Mouse (Mus musculus): ENCODE measurements at regions not wholly inside any gene's neighbourhood (a gene's known extent, or its start where the extent isn't known, plus 50 kb on each side); places are given as distances from the start of the nearest gene placed in this dataset.

DNA sequence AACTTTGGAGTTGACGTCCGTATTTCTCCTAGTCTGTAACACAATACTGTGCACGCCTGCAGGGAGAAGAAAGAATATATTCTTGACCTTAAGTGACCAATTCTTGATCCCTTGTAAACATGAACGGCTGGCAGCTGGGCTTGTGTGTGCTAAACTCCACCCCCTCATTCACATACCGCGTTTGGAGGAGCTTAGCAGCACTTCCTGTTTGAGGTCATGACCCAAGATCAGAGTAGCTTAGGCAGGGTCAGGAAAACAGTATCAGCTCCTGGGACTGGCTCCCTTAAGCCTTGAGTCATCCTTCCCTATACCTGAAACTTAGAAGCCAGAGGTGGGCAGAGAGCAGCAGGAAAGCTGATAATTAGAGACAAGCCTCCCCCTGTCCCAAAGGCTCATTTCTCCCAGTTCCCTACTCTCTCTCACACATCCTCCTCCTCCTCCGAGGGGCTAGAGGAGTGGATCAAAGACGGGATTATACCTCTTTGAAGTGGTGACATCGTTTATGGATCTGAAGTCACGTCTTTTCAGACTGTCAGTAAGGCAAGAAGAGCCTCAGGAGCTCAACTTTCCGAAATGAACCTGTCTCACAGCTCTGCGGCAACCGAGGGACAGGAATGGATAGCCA is 127.3 kb upstream of the Zfand5 start:
- H3K4me2 ChIP-seq (replicated peaks): peak overlapping the region; percentile 32
- no peak overlapping the region for H3K27ac ChIP-seq (replicated peaks)
- H3K9me3 ChIP-seq: no peaks in the 10 kb centered on the region
- no peak overlapping the region for H3K9ac ChIP-seq (replicated peaks)
- WGBS: 4% methylated on average over 13 of the region's 13 CpGs
- peaks cover 5% of the 10 kb centered on the region; the same call in 1 of the 2 replicates for H3K27me3 ChIP-seq
- H3K36me3 ChIP-seq: no peaks in the 10 kb centered on the region
- ATAC-seq (ENCODE audit: low FRiP score, low read depth): peak; percentile 84
- H3K4me1 ChIP-seq: peaks cover 14% of the 10 kb centered on the region
- H3K4me3 ChIP-seq: no peak overlapping the region

DNA sequence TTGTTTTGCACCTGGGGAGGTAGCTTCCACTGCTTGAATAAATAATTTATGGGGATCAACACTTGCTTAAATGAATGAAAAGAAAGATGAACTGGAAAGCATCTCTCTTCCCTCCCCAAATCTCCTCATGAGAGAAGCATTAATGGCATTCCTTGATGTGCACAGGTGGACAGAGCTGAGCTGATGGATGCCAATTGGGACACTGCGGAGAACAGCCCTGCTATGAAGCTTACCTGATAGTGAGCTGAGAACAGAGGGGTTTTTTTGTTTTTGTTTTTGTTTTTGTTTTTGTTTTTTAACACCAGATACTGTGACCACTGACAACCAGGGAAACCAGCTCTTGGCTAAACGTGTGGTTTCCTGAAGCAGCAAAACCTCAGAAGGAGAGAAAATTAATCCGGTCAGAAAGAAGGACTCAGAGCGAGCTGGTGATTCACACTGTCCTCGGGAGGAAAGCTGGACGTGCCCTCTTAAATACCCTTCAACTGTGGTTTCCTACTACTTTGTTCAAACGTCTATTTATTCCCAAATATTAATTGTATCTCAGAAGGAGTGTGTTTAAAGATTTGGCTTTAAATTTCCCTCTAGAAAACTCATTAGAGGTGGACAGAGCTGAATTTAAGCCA is 128.0 kb upstream of the Zfand5 start:
- H3K9me3 ChIP-seq: no peaks in the 10 kb centered on the region
- H3K9ac ChIP-seq (replicated peaks): no peak overlapping the region
- no peak overlapping the region for H3K4me3 ChIP-seq
- no peak overlapping the region for H3K27ac ChIP-seq (replicated peaks)
- H3K27me3 ChIP-seq: peaks cover 5% of the 10 kb centered on the region; the same call in 1 of the 2 replicates
- H3K4me2 ChIP-seq (replicated peaks): peak overlapping the region; percentile 32
- no peak; the same call in 1 of the 2 replicates for ATAC-seq (ENCODE audit: low FRiP score, low read depth)
- H3K36me3 ChIP-seq: no peaks in the 10 kb centered on the region
- 27% methylated on average over 7 of the region's 7 CpGs for WGBS
- H3K4me1 ChIP-seq: peaks cover 14% of the 10 kb centered on the region

GRCm38 (mm10) chr19:21140456-21140855 is 131.6 kb upstream of the Zfand5 start:
- ATAC-seq (ENCODE audit: low FRiP score, low read depth): no peak
- H3K27me3 ChIP-seq: peaks cover 5% of the 10 kb centered on the region; the same call in 1 of the 2 replicates
- H3K4me3 ChIP-seq: no peak overlapping the region
- WGBS: 84% methylated on average over 3 of the region's 3 CpGs
- no peaks in the 10 kb centered on the region for H3K36me3 ChIP-seq
- no peaks in the 10 kb centered on the region for H3K9me3 ChIP-seq
- no peak overlapping the region for H3K4me2 ChIP-seq (replicated peaks)
- H3K27ac ChIP-seq (replicated peaks): no peak overlapping the region
- H3K4me1 ChIP-seq: peaks cover 21% of the 10 kb centered on the region
- H3K9ac ChIP-seq (replicated peaks): no peak overlapping the region

DNA sequence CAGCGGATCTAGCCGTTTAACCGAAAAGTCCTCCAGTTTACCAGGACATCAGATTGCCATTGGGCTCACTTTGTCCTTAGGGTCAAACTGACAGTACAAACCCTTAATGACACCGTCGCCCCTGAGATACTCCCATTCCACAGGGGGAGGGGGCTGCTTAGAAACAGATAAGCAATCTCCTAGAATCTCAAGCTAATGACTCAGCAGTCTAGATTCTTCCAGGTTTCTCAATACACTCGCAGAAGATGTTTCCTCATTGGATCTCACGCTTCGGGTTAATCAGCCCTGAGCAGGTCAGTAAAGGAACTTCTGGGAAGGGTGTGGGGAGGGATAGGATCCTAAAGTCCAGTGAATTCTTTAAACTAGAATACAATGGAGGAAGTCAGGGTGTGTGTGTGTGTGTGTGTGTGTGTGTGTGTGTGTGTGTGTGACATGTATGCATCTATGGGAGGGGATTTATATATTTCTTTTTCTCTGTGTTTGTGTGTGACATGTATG is 133.0 kb upstream of the Zfand5 start:
- H3K9me3 ChIP-seq: no peaks in the 10 kb centered on the region
- H3K4me3 ChIP-seq: no peak overlapping the region
- WGBS: 84% methylated on average over 8 of the region's 8 CpGs
- H3K4me2 ChIP-seq (replicated peaks): no peak overlapping the region
- peaks cover 5% of the 10 kb centered on the region; the same call in 1 of the 2 replicates for H3K27me3 ChIP-seq
- no peak overlapping the region for H3K27ac ChIP-seq (replicated peaks)
- H3K36me3 ChIP-seq: no peaks in the 10 kb centered on the region
- H3K4me1 ChIP-seq: peaks cover 14% of the 10 kb centered on the region
- ATAC-seq (ENCODE audit: low FRiP score, low read depth): no peak
- H3K9ac ChIP-seq (replicated peaks): no peak overlapping the region

DNA sequence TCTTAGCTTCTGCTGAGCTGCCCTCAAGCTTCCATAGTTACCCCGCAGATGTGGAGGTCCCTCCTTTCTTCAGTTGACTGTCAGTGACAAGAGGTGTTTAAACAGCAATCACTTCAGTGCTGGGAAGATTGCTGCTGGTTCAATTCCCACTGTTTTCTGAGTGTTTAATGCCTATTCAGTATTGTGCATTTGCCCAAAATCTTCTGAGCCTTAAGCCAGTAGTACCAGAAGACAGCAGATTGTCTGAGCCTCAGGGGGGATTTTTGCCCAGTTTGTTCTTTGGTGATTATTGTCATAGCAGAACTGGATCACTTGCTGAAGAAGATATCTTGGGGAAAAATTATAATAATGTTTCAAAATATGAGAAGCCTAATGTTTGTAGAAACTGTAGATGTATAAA is 135.3 kb upstream of the Zfand5 start:
- Histone ChIP-seq H3K4me2 (replicated peaks) (no peak overlapping the region), H3K4me3 (no peak overlapping the region), H3K27me3 (no peaks in the 10 kb centered on the region), H3K9me3 (no peaks in the 10 kb centered on the region), H3K4me1 (peaks cover 10% of the 10 kb centered on the region), H3K9ac (replicated peaks) (no peak overlapping the region), H3K36me3 (no peaks in the 10 kb centered on the region), H3K27ac (replicated peaks) (no peak overlapping the region)
- WGBS: 66% methylated on average over 1 of the region's 1 CpGs
- ATAC-seq (ENCODE audit: low FRiP score, low read depth): no peak

DNA sequence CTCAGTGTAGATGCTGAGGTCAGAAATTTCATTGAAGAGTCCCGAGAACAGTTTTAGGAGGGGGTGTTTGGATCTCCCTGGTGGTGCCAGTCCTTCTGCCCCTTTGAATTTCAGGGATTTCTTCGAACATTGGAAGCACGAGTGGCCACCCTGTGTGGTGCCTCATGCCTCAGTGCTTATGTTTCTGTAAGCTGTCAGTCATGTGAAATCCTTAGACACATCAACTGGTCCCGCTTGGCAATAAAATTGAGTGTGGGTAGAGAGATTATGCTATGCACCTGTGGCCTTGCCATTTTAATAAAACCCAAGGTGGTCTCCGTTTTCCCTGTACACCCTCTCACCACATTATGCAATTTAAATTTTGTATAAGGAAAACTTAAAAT is 136.1 kb upstream of the Zfand5 start:
- Histone ChIP-seq H3K4me1 (peaks cover 10% of the 10 kb centered on the region), H3K36me3 (no peaks in the 10 kb centered on the region), H3K27ac (replicated peaks) (no peak overlapping the region), H3K4me2 (replicated peaks) (no peak overlapping the region), H3K9me3 (no peaks in the 10 kb centered on the region), H3K9ac (replicated peaks) (no peak overlapping the region), H3K27me3 (no peaks in the 10 kb centered on the region), H3K4me3 (no peak overlapping the region)
- peak; percentile 19; the same call in 1 of the 2 replicates for ATAC-seq (ENCODE audit: low FRiP score, low read depth)
- 43% methylated on average over 5 of the region's 5 CpGs for WGBS

- Histone ChIP-seq H3K9me3 (no peaks in the 10 kb centered on the region), H3K36me3 (no peaks in the 10 kb centered on the region), H3K9ac (replicated peaks) (no peak overlapping the region), H3K27me3 (no peaks in the 10 kb centered on the region), H3K4me3 (no peak overlapping the region), H3K27ac (replicated peaks) (no peak overlapping the region), H3K4me2 (replicated peaks) (no peak overlapping the region), H3K4me1 (peaks cover 10% of the 10 kb centered on the region)
- ATAC-seq (ENCODE audit: low FRiP score, low read depth): peak; percentile 52; the same call in 1 of the 2 replicates
- 26% methylated on average over 6 of the region's 6 CpGs for WGBS
Measured at GRCm38 (mm10) chr19:21135297-21135997, 136.6 kb upstream of the Zfand5 start.

DNA sequence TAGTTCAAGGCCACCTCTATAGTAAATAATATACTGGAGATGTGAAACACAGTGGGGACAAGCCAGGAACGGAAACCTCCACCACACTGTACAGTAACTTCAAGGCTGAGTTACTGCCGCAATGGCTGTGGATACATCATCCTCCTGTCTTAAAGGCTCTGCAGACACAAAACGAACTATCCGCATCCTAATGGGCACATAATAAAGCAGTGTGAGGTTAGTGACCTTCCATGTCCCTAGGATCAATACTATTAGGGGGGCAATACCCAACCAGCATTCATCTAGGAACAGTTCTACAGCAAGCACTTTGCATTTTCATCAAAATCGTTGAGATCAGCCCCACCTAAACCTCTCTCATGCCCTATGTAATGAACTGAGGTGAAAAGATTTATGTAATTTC is 142.4 kb upstream of the Zfand5 start:
- Histone ChIP-seq H3K27ac (replicated peaks) (no peak overlapping the region), H3K4me2 (replicated peaks) (no peak overlapping the region), H3K36me3 (no peaks in the 10 kb centered on the region), H3K9ac (replicated peaks) (no peak overlapping the region), H3K27me3 (no peaks in the 10 kb centered on the region), H3K9me3 (no peaks in the 10 kb centered on the region), H3K4me1 (no peaks in the 10 kb centered on the region; the same call in 1 of the 2 replicates), H3K4me3 (no peak overlapping the region)
- no peak for ATAC-seq (ENCODE audit: low FRiP score, low read depth)
- WGBS: 81% methylated on average over 5 of the region's 5 CpGs

GRCm38 (mm10) chr19:21127079-21127745 is 144.9 kb upstream of the Zfand5 start:
- no peaks in the 10 kb centered on the region for H3K27me3 ChIP-seq
- no peak overlapping the region for H3K4me3 ChIP-seq
- no peak for ATAC-seq (ENCODE audit: low FRiP score, low read depth)
- H3K9me3 ChIP-seq: no peaks in the 10 kb centered on the region
- H3K36me3 ChIP-seq: no peaks in the 10 kb centered on the region
- H3K4me1 ChIP-seq: no peaks in the 10 kb centered on the region; the same call in 1 of the 2 replicates
- no peak overlapping the region for H3K9ac ChIP-seq (replicated peaks)
- H3K27ac ChIP-seq (replicated peaks): no peak overlapping the region
- 92% methylated on average over 8 of the region's 8 CpGs for WGBS
- no peak overlapping the region for H3K4me2 ChIP-seq (replicated peaks)

GRCm38 (mm10) chr19:21126670-21127069 is 145.4 kb upstream of the Zfand5 start:
- ATAC-seq (ENCODE audit: low FRiP score, low read depth): no peak
- H3K9ac ChIP-seq (replicated peaks): no peak overlapping the region
- 93% methylated on average over 2 of the region's 2 CpGs for WGBS

DNA sequence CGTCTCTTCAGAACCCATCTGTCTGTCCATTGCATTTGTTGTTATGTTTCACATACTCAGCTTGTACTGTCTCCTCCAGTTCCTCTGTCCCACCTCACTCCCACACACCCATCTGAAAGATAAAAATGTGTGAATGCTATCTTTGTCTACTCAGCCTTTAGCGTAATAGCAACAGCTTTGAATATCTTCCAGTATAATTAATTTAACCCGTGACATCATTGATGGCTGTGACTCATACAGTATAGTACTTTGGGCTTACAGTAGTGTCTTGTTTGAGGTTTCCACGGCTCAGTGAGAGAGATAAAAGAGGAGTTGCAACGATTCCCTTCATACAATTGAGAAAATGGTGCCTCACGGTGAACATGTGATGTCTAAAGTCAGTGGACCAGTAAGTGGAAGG is 152.6 kb upstream of the Zfand5 start:
- no peak overlapping the region for H3K4me3 ChIP-seq
- no peak overlapping the region for H3K4me2 ChIP-seq (replicated peaks)
- WGBS: 87% methylated on average over 6 of the region's 6 CpGs
- H3K27ac ChIP-seq (replicated peaks): no peak overlapping the region
- H3K36me3 ChIP-seq: no peaks in the 10 kb centered on the region
- no peaks in the 10 kb centered on the region for H3K9me3 ChIP-seq
- H3K9ac ChIP-seq (replicated peaks): no peak overlapping the region
- ATAC-seq (ENCODE audit: low FRiP score, low read depth): no peak
- no peaks in the 10 kb centered on the region for H3K4me1 ChIP-seq
- no peaks in the 10 kb centered on the region for H3K27me3 ChIP-seq

More at GRCm38 (mm10) chr19:21126670-21127069, 145.4 kb upstream of the Zfand5 start:
- no peaks in the 10 kb centered on the region for H3K9me3 ChIP-seq
- H3K4me3 ChIP-seq: no peak overlapping the region
- H3K4me1 ChIP-seq: no peaks in the 10 kb centered on the region; the same call in 1 of the 2 replicates
- no peaks in the 10 kb centered on the region for H3K27me3 ChIP-seq
- no peak overlapping the region for H3K27ac ChIP-seq (replicated peaks)
- no peaks in the 10 kb centered on the region for H3K36me3 ChIP-seq
- H3K4me2 ChIP-seq (replicated peaks): no peak overlapping the region

DNA sequence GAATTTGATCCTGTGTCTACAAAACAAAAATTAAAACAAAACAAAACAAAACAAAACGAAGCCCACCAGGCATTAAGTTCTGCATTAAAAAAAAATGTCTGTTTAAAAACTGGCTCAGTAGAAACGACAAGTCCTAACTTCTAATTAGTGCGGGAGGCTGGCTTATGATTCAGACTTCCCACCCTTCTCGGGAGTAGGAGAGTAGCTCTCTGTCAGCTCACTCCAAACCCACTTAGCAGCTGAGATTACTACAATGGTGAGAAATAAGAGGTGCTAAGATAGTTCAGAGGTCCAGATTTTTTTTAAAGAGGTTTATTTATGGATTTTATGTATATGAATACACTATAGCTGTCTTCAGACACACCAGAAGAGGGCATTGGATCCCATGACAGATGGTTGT is 153.3 kb upstream of the Zfand5 start:
- Histone ChIP-seq H3K27ac (replicated peaks) (no peak overlapping the region), H3K4me2 (replicated peaks) (no peak overlapping the region), H3K4me3 (no peak overlapping the region), H3K9ac (replicated peaks) (no peak overlapping the region), H3K27me3 (no peaks in the 10 kb centered on the region), H3K9me3 (no peaks in the 10 kb centered on the region), H3K4me1 (no peaks in the 10 kb centered on the region), H3K36me3 (no peaks in the 10 kb centered on the region)
- no peak for ATAC-seq (ENCODE audit: low FRiP score, low read depth)
- WGBS: 91% methylated on average over 4 of the region's 4 CpGs
